Mouse (Mus musculus) MEL-GATA-1-ER (cell line): Measurements from ENCODE around the gene Naaladl2.
"Not testable (repeated sequence)": the region's sequence is repeated elsewhere in the genome, so short reads cannot be mapped to it uniquely, and the experiment has no call there.

ENCODE experiments used
- DNase-seq: peaks from one replicate; pipeline ENCODE4 v3.0.0-alpha.2; 2012; ENCODE audit warnings: low read depth; ENCODE audit errors: extremely low read depth

Naaladl2 gene

GRCm38 (mm10) chr3:24321489-24322405 is 822.3 kb downstream of the Naaladl2 start:
- DNase-seq, result no peak

GRCm38 (mm10) chr3:24314658-24315297 is 829.3 kb downstream of the Naaladl2 start:
- DNase-seq, result no peak

DNA sequence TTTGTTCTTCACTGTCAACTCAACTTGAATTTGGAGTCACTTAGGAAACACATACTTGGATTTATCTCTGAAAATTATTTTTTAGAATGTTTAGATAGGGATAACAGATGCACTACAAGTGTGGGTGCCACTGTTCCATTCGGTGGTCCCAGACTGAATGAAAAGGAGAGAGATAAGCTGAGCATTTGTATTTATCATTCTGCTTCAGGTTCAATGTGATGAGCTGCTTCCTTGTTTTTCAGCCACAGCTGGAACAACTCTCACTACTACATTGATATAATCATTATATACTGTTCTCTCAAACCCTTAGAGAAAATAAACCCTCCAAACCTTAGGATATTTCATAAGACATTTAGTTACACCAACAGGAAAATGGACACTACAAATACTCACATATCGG is 918.6 kb downstream of the Naaladl2 start:
- no peak for DNase-seq

DNA sequence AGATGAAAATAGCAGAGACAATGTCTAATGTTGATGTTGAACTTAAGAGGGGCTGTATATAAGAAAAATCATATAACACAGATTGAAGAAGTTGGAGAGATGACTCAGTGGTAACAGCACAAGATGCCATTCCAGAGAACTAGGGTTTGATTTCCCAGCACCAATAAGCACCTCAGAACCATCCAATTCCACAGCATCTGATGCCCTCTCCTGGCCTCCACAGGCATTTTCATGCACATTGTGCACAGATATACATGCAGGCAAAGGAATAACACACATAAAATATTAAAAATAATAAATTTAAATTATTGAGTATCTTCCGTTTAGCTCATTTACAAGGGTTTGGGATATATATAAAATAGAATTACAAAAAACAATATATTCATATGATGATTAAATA is 926.6 kb downstream of the Naaladl2 start:
- DNase-seq, result no peak

DNA sequence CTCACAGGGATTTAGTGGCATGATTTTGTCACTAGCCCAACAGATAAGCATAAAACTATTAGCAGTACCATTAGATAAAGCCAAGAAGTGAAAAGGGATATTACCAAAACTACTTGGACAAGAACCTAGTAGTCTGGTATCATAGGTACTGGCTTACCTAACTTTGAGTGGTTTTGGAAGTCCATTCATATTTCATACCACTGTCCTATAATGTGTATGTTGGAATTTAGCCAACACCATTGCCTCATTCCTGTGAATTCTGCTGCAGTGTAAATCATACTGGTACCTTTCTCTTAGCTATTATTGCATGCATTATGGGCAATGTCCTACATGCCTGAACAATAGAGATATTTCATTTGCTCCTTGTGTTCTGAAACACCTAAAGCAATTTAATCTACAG is 977.5 kb downstream of the Naaladl2 start:
- DNase-seq, result no peak

- DNase-seq, result no peak
These were observed 980.1 kb downstream of the Naaladl2 start for GRCm38 (mm10) chr3:24163992-24164391.

DNA sequence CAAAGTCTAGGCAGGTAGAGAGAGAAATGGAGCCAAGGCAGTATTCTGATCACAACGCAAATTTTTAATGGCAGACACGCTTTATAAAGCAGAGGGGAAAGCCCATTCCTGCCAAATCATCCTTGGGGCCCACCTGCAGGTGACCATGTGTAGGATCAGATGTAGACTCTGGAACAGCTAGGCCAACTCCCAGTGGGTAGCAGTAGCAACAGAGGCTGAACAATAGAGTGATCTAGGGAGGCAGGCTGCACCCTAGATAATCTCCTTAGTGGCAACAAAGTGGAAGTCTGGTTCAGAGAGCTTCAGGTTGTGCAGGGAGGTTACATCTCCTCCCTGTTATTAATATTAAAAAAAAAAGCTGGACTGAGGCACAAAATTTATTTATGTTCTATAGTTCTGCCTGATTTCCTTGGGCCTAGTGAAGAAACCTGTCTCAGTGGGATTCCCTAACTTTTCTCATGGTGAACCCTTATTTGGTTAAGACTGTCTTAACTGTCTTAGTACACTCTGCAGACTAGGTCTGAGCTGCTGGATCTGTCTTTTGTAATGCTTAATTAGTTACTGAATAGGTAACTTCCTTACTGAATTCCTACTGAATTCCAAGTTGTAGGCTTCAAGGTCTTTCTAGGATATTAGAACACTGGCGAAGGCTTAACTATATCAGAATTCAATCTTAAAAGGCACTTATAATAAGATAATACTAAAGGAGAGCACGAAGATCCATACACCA is 992.8 kb downstream of the Naaladl2 start:
- not testable (repeated sequence) for DNase-seq

DNA sequence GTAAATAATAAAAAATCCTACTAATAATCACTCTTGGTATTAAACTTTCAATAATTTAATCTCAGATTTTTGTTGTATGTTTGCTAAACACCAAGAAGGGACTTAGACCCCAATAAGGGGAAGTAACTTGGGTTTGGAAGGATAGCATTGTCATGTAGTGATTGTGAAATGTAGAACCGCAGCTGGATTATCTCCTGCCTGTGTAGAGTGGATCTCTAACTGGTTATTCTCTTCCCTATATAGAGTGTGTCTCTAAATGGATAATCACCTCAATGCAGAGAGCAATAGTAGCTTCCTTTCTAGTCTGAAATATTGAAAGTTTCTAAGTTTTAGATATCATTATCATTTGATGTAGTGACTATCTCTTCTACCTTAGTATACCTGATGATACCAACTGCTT is 1001.3 kb downstream of the Naaladl2 start:
- DNase-seq, result peak; percentile 63

- DNase-seq, result no peak
These were observed 1006.1 kb downstream of the Naaladl2 start for GRCm38 (mm10) chr3:24138002-24138401.

DNA sequence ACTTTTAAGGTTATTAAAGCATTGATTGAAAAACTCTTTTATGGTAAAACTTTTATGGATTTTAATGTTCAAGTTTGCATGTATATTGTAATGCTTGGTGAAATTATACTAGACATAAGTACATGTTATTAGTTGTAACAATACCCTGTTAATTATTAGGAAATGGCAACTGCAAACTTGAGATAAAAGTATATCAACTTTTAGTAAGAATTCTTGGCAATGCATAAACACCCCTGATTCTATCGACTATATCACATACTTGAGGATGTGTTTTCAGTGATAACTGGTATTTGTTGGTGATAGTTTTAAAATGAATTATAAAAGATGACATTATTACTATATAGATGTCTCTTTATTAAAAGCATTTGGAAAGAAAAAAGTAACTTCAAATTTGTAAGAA is 1017.9 kb downstream of the Naaladl2 start:
- no peak for DNase-seq

- DNase-seq, result no peak
These were observed 1020.0 kb downstream of the Naaladl2 start for GRCm38 (mm10) chr3:24124034-24124433.

DNA sequence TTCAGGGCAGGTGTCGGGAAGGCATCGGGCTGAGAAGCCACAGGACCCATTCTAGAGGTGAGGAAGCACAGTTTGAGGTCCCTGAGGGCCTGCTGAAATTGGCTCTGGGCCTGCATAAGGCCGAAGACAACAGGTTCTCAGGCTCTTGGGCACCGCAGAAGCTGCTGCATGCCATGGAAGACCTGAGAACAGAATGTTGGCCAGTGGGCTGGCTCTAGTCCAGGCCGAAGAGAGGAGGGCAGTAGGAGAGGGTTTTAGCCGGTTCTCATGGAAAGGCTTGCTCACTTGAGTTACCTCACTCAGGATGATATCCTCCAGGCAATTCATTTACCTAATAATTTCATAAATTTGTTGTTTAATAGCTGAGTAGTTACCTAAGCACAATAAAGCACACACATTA is 1025.9 kb downstream of the Naaladl2 start:
- DNase-seq, result no peak

GRCm38 (mm10) chr3:24114849-24115248 is 1029.2 kb downstream of the Naaladl2 start:
- no peak for DNase-seq

GRCm38 (mm10) chr3:24113360-24113759 is 1030.7 kb downstream of the Naaladl2 start:
- DNase-seq, result no peak

DNA sequence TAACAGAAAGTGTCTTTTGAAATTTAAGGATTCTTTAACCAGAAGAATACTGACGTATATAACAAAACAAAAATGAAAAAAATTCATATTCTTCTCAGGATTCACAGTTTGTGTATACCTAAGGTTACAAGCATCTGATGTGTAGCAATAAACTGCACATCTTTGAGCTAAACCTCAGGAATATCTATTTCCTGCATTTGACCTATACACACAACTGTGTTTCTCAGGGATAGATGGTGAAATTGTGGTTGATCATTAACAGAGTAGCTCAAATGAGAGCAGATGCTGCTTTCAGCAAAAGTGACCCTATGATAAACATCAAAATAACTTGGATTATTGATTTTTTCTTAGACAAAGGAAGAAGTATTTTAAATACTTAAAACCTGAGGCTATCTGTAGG is 1037.7 kb downstream of the Naaladl2 start:
- no peak for DNase-seq

DNA sequence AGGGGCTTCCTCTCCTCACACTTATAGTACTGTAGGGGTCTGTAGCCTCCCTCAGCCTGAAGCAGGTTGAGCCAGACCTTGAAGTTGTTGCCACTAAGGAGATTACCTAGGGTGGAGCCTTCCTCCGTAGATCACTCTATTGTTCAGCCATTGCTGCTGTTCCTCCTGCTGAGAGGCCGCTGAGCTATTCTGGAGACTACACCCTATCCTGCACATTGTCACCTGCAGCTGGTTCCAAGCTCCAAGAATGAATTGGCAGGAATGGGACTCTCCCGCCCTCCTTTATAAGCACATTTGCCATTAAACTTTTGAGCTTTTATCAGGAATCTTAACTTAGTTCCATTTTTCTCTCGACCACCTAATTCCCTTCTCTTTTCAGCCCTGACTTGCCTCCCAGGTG is 1064.3 kb downstream of the Naaladl2 start:
- DNase-seq, result no peak

- peak; percentile 91 for DNase-seq
These were observed 1072.8 kb downstream of the Naaladl2 start for GRCm38 (mm10) chr3:24071169-24071797.

DNA sequence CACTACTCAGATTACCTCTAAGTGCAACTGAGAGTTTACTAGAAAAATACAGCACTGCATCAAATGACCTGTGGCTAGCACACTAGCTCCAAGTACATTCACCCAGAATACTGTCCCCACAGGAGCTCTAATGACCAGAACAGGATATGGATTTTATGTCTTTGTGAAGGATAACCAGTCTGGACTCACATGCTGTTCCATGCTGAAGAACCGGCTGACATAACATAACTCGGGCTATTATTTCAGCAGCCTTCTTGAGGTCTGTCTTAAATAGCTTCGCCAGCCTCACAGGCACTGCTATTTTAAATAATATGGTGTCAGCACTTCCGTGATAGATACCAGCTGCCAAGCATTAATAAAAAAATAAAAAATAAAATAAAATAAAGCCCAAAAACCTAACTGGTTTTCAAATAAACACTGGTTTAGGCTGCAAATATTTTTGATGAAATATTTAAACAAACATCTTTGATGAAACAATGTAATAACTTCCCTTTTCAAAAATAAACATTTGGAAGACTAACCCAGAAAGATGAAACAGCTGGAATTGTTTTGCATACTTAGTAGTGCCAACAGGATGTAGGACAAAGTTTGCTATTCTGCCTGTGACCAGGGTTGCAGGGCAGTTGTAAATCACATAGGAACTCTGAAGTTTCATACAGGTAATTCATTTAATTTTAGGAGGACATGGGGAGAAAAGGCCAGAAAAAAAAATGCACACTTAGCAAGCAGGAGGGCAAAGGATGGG is 1073.5 kb downstream of the Naaladl2 start:
- DNase-seq, result no peak

GRCm38 (mm10) chr3:24048217-24048616 is 1095.8 kb downstream of the Naaladl2 start:
- no peak for DNase-seq

DNA sequence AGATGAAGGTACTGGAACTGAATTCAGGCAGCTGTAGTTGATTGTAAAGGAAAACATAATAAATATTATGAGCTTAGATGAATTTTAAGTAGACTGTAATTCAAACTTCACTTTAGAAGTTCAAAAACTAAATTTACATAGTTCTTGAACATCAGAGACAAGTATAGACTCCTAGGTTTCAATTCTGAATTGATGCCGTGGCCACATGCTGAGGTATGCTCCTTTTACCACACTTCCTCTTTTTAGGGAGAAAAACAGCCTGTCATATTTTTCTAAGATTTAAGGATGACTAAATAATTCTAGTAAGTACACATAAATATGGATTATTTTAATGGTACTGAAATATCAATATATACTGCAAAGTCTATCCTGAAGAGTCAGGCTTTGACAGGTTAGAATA is 1142.3 kb downstream of the Naaladl2 start:
- DNase-seq, result peak; percentile 7

DNA sequence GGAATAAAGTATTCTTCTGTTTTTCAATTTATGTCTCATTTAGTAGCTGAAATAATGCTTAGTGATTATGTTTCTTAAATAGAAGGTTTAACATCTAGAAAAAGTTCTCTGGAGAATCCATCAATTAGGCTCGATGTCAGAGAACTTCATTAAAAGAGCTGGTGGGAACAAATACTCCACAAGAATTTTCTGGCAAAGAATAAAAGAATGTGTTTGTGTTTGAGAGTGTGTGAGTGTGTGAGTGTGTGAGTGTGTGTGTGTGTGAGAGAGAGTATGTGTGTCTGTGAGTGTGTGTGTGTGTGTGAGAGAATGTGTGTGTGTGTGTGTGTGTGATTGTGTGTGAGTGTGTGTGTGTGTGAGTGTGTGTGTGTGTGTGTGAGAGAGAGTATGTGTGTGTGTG is 1170.3 kb downstream of the Naaladl2 start:
- DNase-seq, result no peak
